Mouse (Mus musculus): Measurements from ENCODE around the gene Gse1. TPM values are rescaled to one million over a fixed set of nuclear protein-coding genes. Genes with fewer than 3 reads are reported as not detected.
A peak's percentile ranks its signal among the peaks of the same experiment; 100 is the strongest.

Gse1 gene
- polyA plus RNA-seq, 1 experiment from 2014 or later: 6.9 TPM

DNA sequence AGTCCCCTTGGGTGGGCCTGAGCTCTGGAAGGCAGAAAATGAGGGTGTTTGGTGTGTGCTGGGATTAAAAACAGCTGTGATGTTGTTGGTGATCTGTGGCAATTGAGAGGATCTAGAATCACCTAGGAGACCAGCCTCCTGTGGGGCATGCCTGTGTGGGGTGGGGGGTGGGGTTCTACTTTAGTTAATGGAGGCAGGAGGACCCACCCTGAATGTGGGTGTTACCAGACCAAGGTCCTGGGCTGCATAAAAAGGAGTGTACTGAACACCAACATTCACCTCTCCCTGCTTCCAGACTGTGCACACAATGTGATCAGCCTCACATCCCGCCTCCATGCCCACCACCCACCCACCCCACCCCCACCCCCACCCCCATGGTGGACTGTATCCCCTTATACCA is 200.9 kb downstream of the Gse1 start:
- 94% methylated on average over 1 of the region's 1 CpGs for WGBS
- Histone ChIP-seq H3K9ac (ENCODE audit: low read length) (no peak overlapping the region), H3K27me3 (ENCODE audit: control insufficient read depth, insufficient read depth, low read length) (no peaks in the 10 kb centered on the region), H3K4me2 (ENCODE audit: low read depth, low read length) (no peak overlapping the region), H3K9me3 (replicated peaks; ENCODE audit: control insufficient read depth, low read length) (no peaks in the 10 kb centered on the region; the same call in 1 of the 2 replicates), H3K4me1 (ENCODE audit: control insufficient read depth, insufficient read depth, low read length) (peaks cover 35% of the 10 kb centered on the region), H3K4me3 (replicated peaks; ENCODE audit: low read length) (no peak overlapping the region), H3K27ac (ENCODE audit: low read length) (no peak overlapping the region), H3K36me3 (ENCODE audit: control insufficient read depth, insufficient read depth, low read length) (no peaks in the 10 kb centered on the region)
- no peak for ATAC-seq (ENCODE audit: insufficient read depth, low FRiP score)

GRCm38 (mm10) chr8:120431042-120431441 is 202.8 kb downstream of the Gse1 start:
- no peak overlapping the region for H3K4me3 ChIP-seq (replicated peaks; ENCODE audit: low read length)
- no peak overlapping the region for H3K4me2 ChIP-seq (ENCODE audit: low read depth, low read length)
- no peaks in the 10 kb centered on the region for H3K36me3 ChIP-seq (ENCODE audit: control insufficient read depth, insufficient read depth, low read length)
- no peak overlapping the region for H3K27ac ChIP-seq (ENCODE audit: low read length)
- H3K9me3 ChIP-seq (replicated peaks; ENCODE audit: control insufficient read depth, low read length): no peaks in the 10 kb centered on the region; the same call in 1 of the 2 replicates
- H3K27me3 ChIP-seq (ENCODE audit: control insufficient read depth, insufficient read depth, low read length): no peaks in the 10 kb centered on the region
- no peak for ATAC-seq (ENCODE audit: insufficient read depth, low FRiP score)
- H3K4me1 ChIP-seq (ENCODE audit: control insufficient read depth, insufficient read depth, low read length): peaks cover 15% of the 10 kb centered on the region
- H3K9ac ChIP-seq (ENCODE audit: low read length): no peak overlapping the region; the same call in 1 of the 2 replicates
- 87% methylated on average over 12 of the region's 12 CpGs for WGBS

DNA sequence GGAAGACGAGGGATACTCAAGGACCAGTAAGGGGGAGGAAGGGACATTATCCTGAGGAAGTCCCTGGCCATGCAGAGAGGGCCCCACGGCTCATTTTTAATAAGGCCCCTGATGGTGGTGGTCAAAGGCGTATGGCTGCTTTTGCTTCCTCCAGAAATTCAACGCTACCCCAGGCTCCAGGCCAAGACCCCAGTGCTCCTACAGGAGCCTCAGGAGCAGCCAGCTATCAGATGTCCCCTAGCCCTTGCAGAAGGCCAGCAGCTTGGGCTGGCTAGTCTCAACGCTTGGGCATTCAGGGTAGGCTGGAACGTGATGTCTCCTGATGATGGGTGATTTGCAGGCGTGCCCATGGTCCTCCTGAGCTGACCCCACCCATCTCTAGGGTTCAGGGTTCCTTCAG is 204.2 kb downstream of the Gse1 start:
- WGBS: 77% methylated on average over 7 of the region's 7 CpGs
- no peak overlapping the region for H3K27ac ChIP-seq (ENCODE audit: low read length)

DNA sequence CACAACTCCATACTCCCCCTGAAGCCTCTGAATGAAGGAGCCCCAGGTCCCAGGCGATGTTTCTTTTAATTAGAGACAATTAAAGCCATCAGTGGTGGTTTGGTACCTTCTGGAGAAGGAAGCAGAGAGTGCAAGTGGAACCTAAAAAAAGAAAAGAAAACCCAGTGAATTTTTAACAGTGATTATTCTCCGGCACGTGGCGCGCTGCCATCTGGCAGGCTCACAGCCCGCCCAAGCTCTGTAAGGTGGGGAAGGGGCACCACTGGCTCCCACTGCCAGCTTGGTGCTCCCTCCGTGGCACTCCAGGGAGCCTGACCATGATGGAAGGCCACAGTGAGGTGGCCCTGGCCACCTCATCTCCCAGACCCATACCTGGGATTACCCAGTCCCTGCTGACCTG is 204.9 kb downstream of the Gse1 start:
- H3K4me1 ChIP-seq (ENCODE audit: control insufficient read depth, insufficient read depth, low read length): peaks cover 9% of the 10 kb centered on the region; the same call in 1 of the 2 replicates
- 88% methylated on average over 7 of the region's 7 CpGs for WGBS
- ATAC-seq (ENCODE audit: insufficient read depth, low FRiP score): no peak
- no peaks in the 10 kb centered on the region for H3K27me3 ChIP-seq (ENCODE audit: control insufficient read depth, insufficient read depth, low read length)
- H3K36me3 ChIP-seq (ENCODE audit: control insufficient read depth, insufficient read depth, low read length): no peaks in the 10 kb centered on the region
- no peak overlapping the region for H3K4me3 ChIP-seq (replicated peaks; ENCODE audit: low read length)
- H3K9ac ChIP-seq (ENCODE audit: low read length): no peak overlapping the region
- no peak overlapping the region for H3K27ac ChIP-seq (ENCODE audit: low read length)
- no peak overlapping the region for H3K4me2 ChIP-seq (ENCODE audit: low read depth, low read length)
- no peaks in the 10 kb centered on the region; the same call in 1 of the 2 replicates for H3K9me3 ChIP-seq (replicated peaks; ENCODE audit: control insufficient read depth, low read length)

More for the DNA sequence above, 204.2 kb downstream of the Gse1 start:
- Histone ChIP-seq H3K4me1 (ENCODE audit: control insufficient read depth, insufficient read depth, low read length) (peaks cover 6% of the 10 kb centered on the region), H3K4me2 (ENCODE audit: low read depth, low read length) (no peak overlapping the region), H3K9ac (ENCODE audit: low read length) (no peak overlapping the region), H3K36me3 (ENCODE audit: control insufficient read depth, insufficient read depth, low read length) (no peaks in the 10 kb centered on the region), H3K9me3 (replicated peaks; ENCODE audit: control insufficient read depth, low read length) (no peaks in the 10 kb centered on the region; the same call in 1 of the 2 replicates), H3K4me3 (replicated peaks; ENCODE audit: low read length) (no peak overlapping the region), H3K27me3 (ENCODE audit: control insufficient read depth, insufficient read depth, low read length) (no peaks in the 10 kb centered on the region)
- no peak for ATAC-seq (ENCODE audit: insufficient read depth, low FRiP score)

- Histone ChIP-seq H3K27me3 (ENCODE audit: control insufficient read depth, insufficient read depth, low read length) (no peaks in the 10 kb centered on the region), H3K9me3 (replicated peaks; ENCODE audit: control insufficient read depth, low read length) (no peaks in the 10 kb centered on the region; the same call in 1 of the 2 replicates)
Observed at GRCm38 (mm10) chr8:120433734-120434133, 205.5 kb downstream of the Gse1 start.

DNA sequence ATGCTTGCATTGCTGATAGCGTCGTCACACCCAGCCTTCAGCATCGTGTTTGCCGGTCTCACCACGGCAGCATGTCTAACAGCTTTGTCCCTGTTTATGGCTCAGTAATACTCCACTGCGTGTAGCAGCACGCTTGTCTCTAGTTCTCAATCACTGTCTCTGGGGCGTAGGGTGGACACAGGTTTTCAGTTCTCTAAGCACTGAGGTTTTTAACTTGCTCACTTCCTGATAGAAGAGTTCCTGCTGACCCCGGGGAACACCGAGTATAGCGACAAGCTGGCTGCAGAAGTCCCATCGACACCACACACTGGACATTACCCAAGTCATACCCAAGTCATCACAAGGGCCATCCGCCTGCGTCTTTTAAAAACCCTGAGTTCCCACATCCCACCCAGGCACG is 207.5 kb downstream of the Gse1 start:
- Histone ChIP-seq H3K4me2 (ENCODE audit: low read depth, low read length) (no peak overlapping the region), H3K4me1 (ENCODE audit: control insufficient read depth, insufficient read depth, low read length) (peaks cover 20% of the 10 kb centered on the region), H3K4me3 (replicated peaks; ENCODE audit: low read length) (no peak overlapping the region), H3K27me3 (ENCODE audit: control insufficient read depth, insufficient read depth, low read length) (no peaks in the 10 kb centered on the region), H3K36me3 (ENCODE audit: control insufficient read depth, insufficient read depth, low read length) (no peaks in the 10 kb centered on the region), H3K9ac (ENCODE audit: low read length) (no peak overlapping the region), H3K27ac (ENCODE audit: low read length) (no peak overlapping the region), H3K9me3 (replicated peaks; ENCODE audit: control insufficient read depth, low read length) (no peaks in the 10 kb centered on the region; the same call in 1 of the 2 replicates)
- no peak for ATAC-seq (ENCODE audit: insufficient read depth, low FRiP score)
- 88% methylated on average over 15 of the region's 15 CpGs for WGBS

More at GRCm38 (mm10) chr8:120433734-120434133, 205.5 kb downstream of the Gse1 start:
- Histone ChIP-seq H3K4me3 (replicated peaks; ENCODE audit: low read length) (no peak overlapping the region), H3K4me2 (ENCODE audit: low read depth, low read length) (no peak overlapping the region), H3K36me3 (ENCODE audit: control insufficient read depth, insufficient read depth, low read length) (no peaks in the 10 kb centered on the region), H3K9ac (ENCODE audit: low read length) (no peak overlapping the region), H3K4me1 (ENCODE audit: control insufficient read depth, insufficient read depth, low read length) (peaks cover 12% of the 10 kb centered on the region; the same call in 1 of the 2 replicates), H3K27ac (ENCODE audit: low read length) (no peak overlapping the region)
- 94% methylated on average over 1 of the region's 1 CpGs for WGBS
- no peak for ATAC-seq (ENCODE audit: insufficient read depth, low FRiP score)

DNA sequence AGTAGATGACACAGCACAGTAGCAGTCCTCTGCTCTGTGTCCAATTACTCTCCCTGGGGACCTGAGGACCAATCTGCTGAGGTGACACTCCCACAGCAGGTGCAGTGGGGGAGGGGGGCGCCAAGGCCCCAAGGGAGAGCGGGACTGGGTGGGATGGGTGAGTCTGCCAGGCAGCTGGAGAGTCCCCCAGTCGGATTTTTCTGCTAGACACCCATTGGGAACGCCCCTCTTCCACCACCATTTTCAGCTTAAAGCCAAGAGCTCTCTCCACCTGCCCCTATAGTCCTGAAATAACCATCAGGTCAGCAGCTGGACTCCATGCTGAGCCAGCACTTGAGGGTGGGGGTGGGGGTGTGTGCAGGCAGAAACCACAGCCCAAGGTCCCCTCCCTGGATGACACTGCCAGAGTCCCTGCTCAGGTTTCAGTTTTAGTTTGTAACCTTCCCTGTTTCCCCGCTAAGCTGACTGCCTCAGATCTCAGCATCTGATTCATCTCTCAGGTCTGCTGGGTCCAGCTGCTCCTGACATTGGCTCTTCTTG is 208.3 kb downstream of the Gse1 start:
- Histone ChIP-seq H3K36me3 (ENCODE audit: control insufficient read depth, insufficient read depth, low read length) (no peaks in the 10 kb centered on the region), H3K4me1 (ENCODE audit: control insufficient read depth, insufficient read depth, low read length) (peaks cover 23% of the 10 kb centered on the region), H3K9ac (ENCODE audit: low read length) (no peak overlapping the region), H3K27ac (ENCODE audit: low read length) (no peak overlapping the region), H3K9me3 (replicated peaks; ENCODE audit: control insufficient read depth, low read length) (no peaks in the 10 kb centered on the region; the same call in 1 of the 2 replicates), H3K4me3 (replicated peaks; ENCODE audit: low read length) (no peak overlapping the region), H3K27me3 (ENCODE audit: control insufficient read depth, insufficient read depth, low read length) (no peaks in the 10 kb centered on the region), H3K4me2 (ENCODE audit: low read depth, low read length) (no peak overlapping the region)
- WGBS: 49% methylated on average over 5 of the region's 5 CpGs
- ATAC-seq (ENCODE audit: insufficient read depth, low FRiP score): no peak

DNA sequence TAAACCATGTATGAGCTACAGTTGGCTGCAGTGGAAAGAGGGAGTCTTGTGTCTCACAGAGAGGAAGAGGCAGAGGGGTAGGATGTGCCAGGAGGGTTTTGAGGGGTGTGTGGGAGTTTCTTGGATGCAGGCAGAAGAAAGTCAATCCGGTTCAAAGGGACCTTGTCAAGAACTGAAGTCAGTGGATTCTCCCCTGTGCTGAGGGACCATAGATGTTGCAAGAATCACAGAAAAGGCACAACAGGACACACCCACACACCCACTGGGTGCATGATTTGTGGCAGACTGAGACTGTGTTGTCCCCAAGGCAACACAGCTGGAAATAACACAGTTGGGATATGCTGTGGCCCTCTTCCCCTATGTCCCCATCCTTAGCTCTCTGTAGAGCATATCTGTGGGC is 209.0 kb downstream of the Gse1 start:
- Histone ChIP-seq H3K9ac (ENCODE audit: low read length) (peak overlapping the region; percentile 22; the same call in 1 of the 2 replicates), H3K27ac (ENCODE audit: low read length) (peak overlapping the region; percentile 52), H3K4me1 (ENCODE audit: control insufficient read depth, insufficient read depth, low read length) (peaks cover 29% of the 10 kb centered on the region), H3K9me3 (replicated peaks; ENCODE audit: control insufficient read depth, low read length) (no peaks in the 10 kb centered on the region; the same call in 1 of the 2 replicates), H3K4me2 (ENCODE audit: low read depth, low read length) (no peak overlapping the region), H3K4me3 (replicated peaks; ENCODE audit: low read length) (no peak overlapping the region), H3K36me3 (ENCODE audit: control insufficient read depth, insufficient read depth, low read length) (no peaks in the 10 kb centered on the region), H3K27me3 (ENCODE audit: control insufficient read depth, insufficient read depth, low read length) (no peaks in the 10 kb centered on the region)
- 67% methylated on average over 1 of the region's 1 CpGs for WGBS
- ATAC-seq (ENCODE audit: insufficient read depth, low FRiP score): no peak

GRCm38 (mm10) chr8:120437666-120438395 is 209.6 kb downstream of the Gse1 start:
- no peaks in the 10 kb centered on the region for H3K36me3 ChIP-seq (ENCODE audit: control insufficient read depth, insufficient read depth, low read length)
- H3K4me2 ChIP-seq (ENCODE audit: low read depth, low read length): no peak overlapping the region
- H3K27ac ChIP-seq (ENCODE audit: low read length): peak overlapping the region; percentile 82
- peak overlapping the region; percentile 22; the same call in 1 of the 2 replicates for H3K9ac ChIP-seq (ENCODE audit: low read length)
- H3K9me3 ChIP-seq (replicated peaks; ENCODE audit: control insufficient read depth, low read length): no peaks in the 10 kb centered on the region; the same call in 1 of the 2 replicates
- H3K4me1 ChIP-seq (ENCODE audit: control insufficient read depth, insufficient read depth, low read length): peaks cover 35% of the 10 kb centered on the region
- no peaks in the 10 kb centered on the region for H3K27me3 ChIP-seq (ENCODE audit: control insufficient read depth, insufficient read depth, low read length)
- no peak overlapping the region for H3K4me3 ChIP-seq (replicated peaks; ENCODE audit: low read length)
- ATAC-seq (ENCODE audit: insufficient read depth, low FRiP score): peak; percentile 51
- WGBS: 67% methylated on average over 21 of the region's 21 CpGs

All from stomach, embryonic 16.5 days (tissue).